Mouse (Mus musculus) liver, embryonic 14.5 days (tissue): ENCODE measurements around the gene Gpr88.

Experiments used
- CTCF ChIP-seq: IDR thresholded peaks from 2 replicates; pipeline ENCODE4 v1.5.1; 2016; ENCODE audit warnings: antibody characterized with exemption, low read depth, control low read depth
- EP300 ChIP-seq: IDR thresholded peaks from 2 replicates; pipeline ENCODE4 v1.6.1; 2016; ENCODE audit warnings: antibody characterized with exemption, low read depth

DNA sequence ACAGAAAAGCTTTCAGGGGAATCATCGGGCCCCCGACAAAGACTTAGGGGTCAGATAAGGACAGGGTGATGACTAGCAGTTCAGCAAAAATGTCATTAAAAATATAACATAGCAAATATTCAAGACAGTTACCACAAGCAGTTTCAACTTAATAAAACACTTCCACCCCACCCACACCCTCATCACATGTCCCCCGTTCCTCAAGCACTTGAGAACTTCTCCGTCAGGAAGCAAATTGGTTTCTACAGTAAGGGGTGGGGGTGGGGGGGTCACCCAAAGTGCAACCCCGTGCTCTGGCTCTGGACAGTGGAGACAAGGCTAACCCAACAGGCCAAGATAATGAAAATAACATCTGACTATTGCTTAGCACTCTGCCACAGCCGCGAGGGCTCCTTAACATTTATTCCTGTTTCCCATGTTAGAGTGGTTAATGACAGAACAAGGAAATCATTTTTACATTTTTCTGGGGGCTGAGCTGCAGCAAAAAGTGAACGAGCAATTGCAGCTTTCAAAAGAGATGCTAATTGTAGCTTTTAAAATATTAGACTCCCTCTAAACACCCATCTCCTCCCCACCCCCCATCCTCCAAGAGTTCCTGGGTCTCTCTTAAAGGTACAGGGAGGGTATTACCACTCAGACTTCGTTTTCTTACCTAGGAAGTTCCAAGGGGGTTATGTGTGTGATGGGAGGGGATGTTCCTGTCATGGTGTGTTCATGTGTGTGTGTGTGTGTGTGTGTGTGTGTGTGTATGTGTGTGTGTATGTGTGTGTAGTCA, 36.9 kb upstream of the Gpr88 start:
- TF ChIP-seq CTCF (no peak), EP300 (no peak)
